Mouse (Mus musculus): ENCODE results near the gene Pik3ap1. TPM values are rescaled to one million over a fixed set of nuclear protein-coding genes. Genes with fewer than 3 reads are reported as not detected.

The Pik3ap1 gene
- total and polyA plus RNA-seq, 3 experiments = 1.3 to 2.0 (median 2.0) TPM

- peaks cover 8% of the 10 kb centered on the region; the same call in 1 of the 2 replicates for H3K79me2 ChIP-seq (replicated peaks; ENCODE audit: control insufficient read depth, insufficient read depth, low read length)
- DNase-seq = no peak
- H3K36me3 ChIP-seq (ENCODE audit: control insufficient read depth, insufficient read depth, low read length) = peaks cover 24% of the 10 kb centered on the region
- TF ChIP-seq CTCF (IDR thresholded peaks at IDR 0.05) (no peak), EP300 (IDR thresholded peaks at IDR 0.05; ENCODE audit: insufficient read depth, low read depth, low read length) (no peak), POLR2A (IDR thresholded peaks at IDR 0.05; ENCODE audit: insufficient read depth, low read depth, low read length) (no peak)
- 61% methylated on average over 5 of the region's 5 CpGs for WGBS
- H3K9ac ChIP-seq (ENCODE audit: low read depth, low read length) = no peak overlapping the region
- no peak overlapping the region for H3K27ac ChIP-seq
- no peaks in the 10 kb centered on the region for H3K27me3 ChIP-seq (ENCODE audit: control insufficient read depth, insufficient read depth, low read length)
- intact Hi-C loops (cut with DNase I) = no loop called here
- no peak overlapping the region for H3K4me3 ChIP-seq
- H3K4me1 ChIP-seq (ENCODE audit: control insufficient read depth, insufficient read depth, low read length) = peaks cover 2% of the 10 kb centered on the region
Measured at GRCm38 (mm10) chr19:41254584-41254983, 130.3 kb downstream of the Pik3ap1 start.

- H3K36me3 ChIP-seq (ENCODE audit: control insufficient read depth, insufficient read depth, low read length) = peaks cover 14% of the 10 kb centered on the region
- H3K4me3 ChIP-seq = no peak overlapping the region
- intact Hi-C loops (cut with DNase I) = no loop called here
- 22% methylated on average over 4 of the region's 4 CpGs for WGBS
- no peak overlapping the region for H3K9ac ChIP-seq (ENCODE audit: low read depth, low read length)
- TF ChIP-seq CTCF (IDR thresholded peaks at IDR 0.05) = no peak
- no peaks in the 10 kb centered on the region for H3K27me3 ChIP-seq (ENCODE audit: control insufficient read depth, insufficient read depth, low read length)
- H3K4me1 ChIP-seq (ENCODE audit: control insufficient read depth, insufficient read depth, low read length) = no peaks in the 10 kb centered on the region; the same call in none of the 2 replicates
- H3K27ac ChIP-seq = no peak overlapping the region
- DNase-seq = no peak
- H3K79me2 ChIP-seq (replicated peaks; ENCODE audit: control insufficient read depth, insufficient read depth, low read length) = peaks cover 2% of the 10 kb centered on the region; the same call in 1 of the 2 replicates
Measured at GRCm38 (mm10) chr19:41248968-41249367, 135.9 kb downstream of the Pik3ap1 start.

DNA sequence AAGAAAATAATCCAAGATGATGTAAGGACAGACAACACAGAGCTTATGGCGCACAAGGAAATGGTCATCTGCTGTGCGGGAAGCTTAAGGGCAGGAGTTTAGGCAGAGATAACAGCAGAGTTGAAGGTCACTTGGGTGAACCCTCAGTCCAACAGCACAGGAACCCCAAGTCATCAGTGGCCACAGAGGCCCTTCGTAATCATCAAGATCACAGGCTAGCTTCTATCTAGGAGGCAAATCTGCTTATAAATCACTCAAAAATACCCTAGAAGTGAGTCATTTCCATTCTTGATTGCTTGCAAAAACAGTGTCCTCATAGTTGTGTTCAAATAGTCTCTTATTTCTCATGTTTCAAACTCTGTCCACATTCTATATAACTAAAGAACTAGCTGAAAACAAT lies 136.6 kb downstream of the Pik3ap1 start:
- no peak overlapping the region for H3K9ac ChIP-seq (ENCODE audit: low read depth, low read length)
- WGBS = 83% methylated on average over 3 of the region's 3 CpGs
- H3K27me3 ChIP-seq (ENCODE audit: control insufficient read depth, insufficient read depth, low read length) = no peaks in the 10 kb centered on the region
- no peaks in the 10 kb centered on the region; the same call in none of the 2 replicates for H3K4me1 ChIP-seq (ENCODE audit: control insufficient read depth, insufficient read depth, low read length)
- intact Hi-C loops (cut with DNase I) = no loop called here
- peaks cover 14% of the 10 kb centered on the region for H3K36me3 ChIP-seq (ENCODE audit: control insufficient read depth, insufficient read depth, low read length)
- no peak overlapping the region for H3K27ac ChIP-seq
- H3K4me3 ChIP-seq = no peak overlapping the region
- TF ChIP-seq POLR2A (IDR thresholded peaks at IDR 0.05; ENCODE audit: insufficient read depth, low read depth, low read length) (no peak), EP300 (IDR thresholded peaks at IDR 0.05; ENCODE audit: insufficient read depth, low read depth, low read length) (no peak), CTCF (IDR thresholded peaks at IDR 0.05) (no peak)
- H3K79me2 ChIP-seq (replicated peaks; ENCODE audit: control insufficient read depth, insufficient read depth, low read length) = peaks cover 2% of the 10 kb centered on the region; the same call in 1 of the 2 replicates
- DNase-seq = no peak

DNA sequence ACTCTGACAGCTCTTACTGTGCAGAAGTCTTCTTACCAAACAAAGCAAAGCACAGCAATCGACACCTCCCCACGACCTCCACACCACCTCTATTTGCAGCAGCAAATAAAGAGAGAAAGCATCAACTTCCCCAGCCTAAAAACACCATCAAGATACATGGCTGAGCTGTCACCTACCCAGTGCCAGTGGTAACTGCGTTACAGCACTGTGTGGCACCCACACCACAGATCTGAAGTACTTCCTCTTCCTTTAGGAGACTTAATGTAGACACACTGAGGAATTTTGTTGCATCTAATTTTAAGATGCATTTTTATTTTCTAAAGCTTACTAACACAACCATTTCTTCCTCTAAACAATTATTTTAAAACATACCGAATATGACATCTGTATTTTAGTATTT lies 138.6 kb downstream of the Pik3ap1 start:
- no peaks in the 10 kb centered on the region for H3K79me2 ChIP-seq (replicated peaks; ENCODE audit: control insufficient read depth, insufficient read depth, low read length)
- TF ChIP-seq POLR2A (IDR thresholded peaks at IDR 0.05; ENCODE audit: insufficient read depth, low read depth, low read length) = no peak
- TF ChIP-seq EP300 (IDR thresholded peaks at IDR 0.05; ENCODE audit: insufficient read depth, low read depth, low read length) = no peak
- no peak for TF ChIP-seq CTCF (IDR thresholded peaks at IDR 0.05)
- no peak overlapping the region for H3K4me3 ChIP-seq
- WGBS = 67% methylated on average over 4 of the region's 4 CpGs
- H3K36me3 ChIP-seq (ENCODE audit: control insufficient read depth, insufficient read depth, low read length) = peaks cover 8% of the 10 kb centered on the region
- H3K27ac ChIP-seq = no peak overlapping the region
- H3K4me1 ChIP-seq (ENCODE audit: control insufficient read depth, insufficient read depth, low read length) = no peaks in the 10 kb centered on the region; the same call in 1 of the 2 replicates
- no peaks in the 10 kb centered on the region for H3K27me3 ChIP-seq (ENCODE audit: control insufficient read depth, insufficient read depth, low read length)
- intact Hi-C loops (cut with DNase I) = no loop called here
- no peak for DNase-seq
- no peak overlapping the region for H3K9ac ChIP-seq (ENCODE audit: low read depth, low read length)

DNA sequence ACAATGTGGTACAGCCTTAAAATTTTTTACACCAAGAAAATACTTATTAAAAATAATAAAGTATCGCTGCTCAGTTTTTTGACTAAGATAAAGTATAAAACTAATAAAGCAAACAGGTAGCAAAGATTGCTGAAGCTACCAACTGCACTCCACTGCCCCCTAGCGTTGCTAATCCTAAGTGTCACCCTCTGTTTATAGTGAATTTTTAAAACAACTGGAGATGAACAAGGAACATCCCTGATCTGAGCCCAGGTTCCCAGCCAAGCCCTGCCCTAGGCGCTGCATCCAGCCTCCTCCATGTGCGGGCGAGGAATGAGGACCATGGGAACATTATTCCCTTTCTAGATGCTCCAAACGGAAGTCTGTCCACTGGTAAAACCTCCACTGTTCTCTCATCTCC lies 140.3 kb downstream of the Pik3ap1 start:
- no peaks in the 10 kb centered on the region; the same call in 1 of the 2 replicates for H3K4me1 ChIP-seq (ENCODE audit: control insufficient read depth, insufficient read depth, low read length)
- TF ChIP-seq CTCF (IDR thresholded peaks at IDR 0.05) = peak; percentile 98; the same call in 1 of the 2 replicates
- no peak for TF ChIP-seq POLR2A (IDR thresholded peaks at IDR 0.05; ENCODE audit: insufficient read depth, low read depth, low read length)
- no peak overlapping the region for H3K9ac ChIP-seq (ENCODE audit: low read depth, low read length)
- H3K36me3 ChIP-seq (ENCODE audit: control insufficient read depth, insufficient read depth, low read length) = peaks cover 4% of the 10 kb centered on the region
- peak; percentile 21 to 54 for DNase-seq
- H3K79me2 ChIP-seq (replicated peaks; ENCODE audit: control insufficient read depth, insufficient read depth, low read length) = no peaks in the 10 kb centered on the region
- no peak overlapping the region for H3K4me3 ChIP-seq
- WGBS = 74% methylated on average over 6 of the region's 6 CpGs
- no peaks in the 10 kb centered on the region for H3K27me3 ChIP-seq (ENCODE audit: control insufficient read depth, insufficient read depth, low read length)
- intact Hi-C loops (cut with DNase I) = loop anchor here (2.0 kb wide), 2 partner anchors 140 to 158 kb away; no protein-coding TSS in a partner anchor
- H3K27ac ChIP-seq = no peak overlapping the region

DNA sequence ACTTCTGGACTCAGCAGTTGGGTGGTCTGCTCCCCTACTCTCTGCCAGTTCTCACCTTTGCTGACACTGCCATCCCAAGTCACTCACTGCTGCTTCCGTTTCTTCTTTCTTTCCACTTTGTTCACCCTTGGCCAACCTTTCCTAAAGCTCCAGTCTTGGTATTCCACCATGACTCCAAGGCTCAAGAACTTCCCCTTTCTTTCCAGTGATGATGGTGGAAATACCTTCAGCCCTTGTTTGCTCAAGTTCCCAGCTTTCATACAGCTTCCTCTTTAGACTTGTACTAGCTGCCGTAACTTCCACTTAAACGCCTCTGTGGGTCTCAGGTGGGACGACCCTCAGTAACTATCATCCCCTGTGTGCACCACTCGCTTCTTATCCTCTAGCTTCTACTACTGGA lies 142.9 kb downstream of the Pik3ap1 start:
- Histone ChIP-seq H3K4me1 (ENCODE audit: control insufficient read depth, insufficient read depth, low read length) (no peaks in the 10 kb centered on the region; the same call in 1 of the 2 replicates), H3K4me3 (no peak overlapping the region), H3K27ac (no peak overlapping the region), H3K79me2 (replicated peaks; ENCODE audit: control insufficient read depth, insufficient read depth, low read length) (no peaks in the 10 kb centered on the region), H3K9ac (ENCODE audit: low read depth, low read length) (no peak overlapping the region), H3K36me3 (ENCODE audit: control insufficient read depth, insufficient read depth, low read length) (peaks cover 1% of the 10 kb centered on the region), H3K27me3 (ENCODE audit: control insufficient read depth, insufficient read depth, low read length) (no peaks in the 10 kb centered on the region)
- TF ChIP-seq CTCF (IDR thresholded peaks at IDR 0.05) = no peak
- no peak for TF ChIP-seq EP300 (IDR thresholded peaks at IDR 0.05; ENCODE audit: insufficient read depth, low read depth, low read length)
- TF ChIP-seq POLR2A (IDR thresholded peaks at IDR 0.05; ENCODE audit: insufficient read depth, low read depth, low read length) = no peak
- WGBS = 92% methylated on average over 5 of the region's 5 CpGs
- DNase-seq = no peak
- intact Hi-C loops (cut with DNase I) = no loop called here
